Mouse (Mus musculus): Measurements from ENCODE around the gene Sh3d21. TPM values are rescaled to one million over a fixed set of nuclear protein-coding genes. Genes with fewer than 3 reads are reported as not detected.

The Sh3d21 gene
- polyA plus RNA-seq (2015; fragmentation: Nextera tagmentation; extraction: Ambion mirVana) = 0.89 and 2.0 TPM in 2 replicates

- H3K36me3 ChIP-seq = peaks cover 25% of the 10 kb centered on the region
- H3K4me3 ChIP-seq = peak within 1 kb of the TSS; percentile 51
- H3K4me2 ChIP-seq = peak within 1 kb of the TSS; percentile 99
- H3K9ac ChIP-seq = peak within 1 kb of the TSS; percentile 76
- H3K27me3 ChIP-seq = 0 out of 2 replicates have a peak, but pooled peaks cover 3% of the 10 kb centered on the region
- H3K4me1 ChIP-seq (replicated peaks) = peaks cover 18% of the 10 kb centered on the region
- no peaks in the 10 kb centered on the region for H3K9me3 ChIP-seq
- H3K27ac ChIP-seq (replicated peaks) = 0 out of 2 replicates have a peak within 1 kb of the TSS, but pooled peaks have one; percentile 38
- WGBS = 8% methylated on average over 22 of the region's 22 CpGs
- peak; percentile 62 for ATAC-seq (ENCODE audit: low read depth)
These were observed at the start of gene Sh3d21 for GRCm38 (mm10) chr4:126163067-126163659. Gene Sh3d21 (minus strand): TSS chr4:126163491.

GRCm38 (mm10) chr4:126207081-126207480, 43.8 kb upstream of the Sh3d21 start:
- Histone ChIP-seq H3K36me3 (no peaks in the 10 kb centered on the region), H3K4me1 (replicated peaks) (peaks cover 12% of the 10 kb centered on the region), H3K27me3 (no peaks in the 10 kb centered on the region), H3K4me2 (no peak overlapping the region), H3K9me3 (no peaks in the 10 kb centered on the region), H3K4me3 (no peak overlapping the region), H3K9ac (no peak overlapping the region), H3K27ac (replicated peaks) (no peak overlapping the region)
- no peak for ATAC-seq (ENCODE audit: low read depth)
- 64% methylated on average over 6 of the region's 6 CpGs for WGBS

- Histone ChIP-seq H3K9me3 (no peaks in the 10 kb centered on the region), H3K36me3 (no peaks in the 10 kb centered on the region)
- WGBS = 83% methylated on average over 1 of the region's 1 CpGs
These were observed 42.1 kb upstream of the Sh3d21 start for GRCm38 (mm10) chr4:126205386-126205785.

GRCm38 (mm10) chr4:126204661-126205230, 41.5 kb upstream of the Sh3d21 start:
- H3K27ac ChIP-seq (replicated peaks) = no peak overlapping the region
- no peaks in the 10 kb centered on the region for H3K36me3 ChIP-seq
- 88% methylated on average over 12 of the region's 12 CpGs for WGBS
- H3K4me1 ChIP-seq (replicated peaks) = peaks cover 32% of the 10 kb centered on the region
- H3K27me3 ChIP-seq = no peaks in the 10 kb centered on the region
- ATAC-seq (ENCODE audit: low read depth) = no peak
- H3K4me3 ChIP-seq = no peak overlapping the region
- no peak overlapping the region for H3K4me2 ChIP-seq
- H3K9ac ChIP-seq = no peak overlapping the region
- H3K9me3 ChIP-seq = no peaks in the 10 kb centered on the region

More at GRCm38 (mm10) chr4:126205386-126205785, 42.1 kb upstream of the Sh3d21 start:
- H3K4me3 ChIP-seq = no peak overlapping the region
- H3K27me3 ChIP-seq = no peaks in the 10 kb centered on the region
- no peak overlapping the region for H3K9ac ChIP-seq
- H3K4me1 ChIP-seq (replicated peaks) = peaks cover 25% of the 10 kb centered on the region
- H3K27ac ChIP-seq (replicated peaks) = no peak overlapping the region
- no peak for ATAC-seq (ENCODE audit: low read depth)
- no peak overlapping the region for H3K4me2 ChIP-seq

GRCm38 (mm10) chr4:126204016-126204415, 40.7 kb upstream of the Sh3d21 start:
- H3K4me1 ChIP-seq (replicated peaks) = peaks cover 39% of the 10 kb centered on the region
- no peaks in the 10 kb centered on the region for H3K36me3 ChIP-seq
- H3K27ac ChIP-seq (replicated peaks) = 0 out of 2 replicates have a peak overlapping the region, but pooled peaks have one; percentile 96
- no peaks in the 10 kb centered on the region for H3K27me3 ChIP-seq
- no peak overlapping the region for H3K9ac ChIP-seq
- H3K4me2 ChIP-seq = no peak overlapping the region
- 81% methylated on average over 8 of the region's 8 CpGs for WGBS
- no peak overlapping the region for H3K4me3 ChIP-seq
- ATAC-seq (ENCODE audit: low read depth) = no peak
- H3K9me3 ChIP-seq = no peaks in the 10 kb centered on the region

GRCm38 (mm10) chr4:126203336-126203895, 40.1 kb upstream of the Sh3d21 start:
- Histone ChIP-seq H3K27me3 (no peaks in the 10 kb centered on the region), H3K4me2 (peak overlapping the region; percentile 62), H3K4me3 (peak overlapping the region; percentile 81), H3K9ac (peak overlapping the region; percentile 75), H3K4me1 (replicated peaks) (peaks cover 45% of the 10 kb centered on the region), H3K36me3 (no peaks in the 10 kb centered on the region), H3K27ac (replicated peaks) (peak overlapping the region; percentile 96), H3K9me3 (no peaks in the 10 kb centered on the region)
- 74% methylated on average over 10 of the region's 10 CpGs for WGBS
- no peak for ATAC-seq (ENCODE audit: low read depth)

GRCm38 (mm10) chr4:126202303-126203181, 39.3 kb upstream of the Sh3d21 start, which contains the start of gene Thrap3:
Gene Thrap3 (minus strand): TSS chr4:126202760.
- peak; percentile 100 for ATAC-seq (ENCODE audit: low read depth)
- H3K27me3 ChIP-seq = no peaks in the 10 kb centered on the region
- H3K4me1 ChIP-seq (replicated peaks) = peaks cover 52% of the 10 kb centered on the region
- peak within 1 kb of the TSS; percentile 81 for H3K4me3 ChIP-seq
- H3K9me3 ChIP-seq = no peaks in the 10 kb centered on the region
- H3K9ac ChIP-seq = peak within 1 kb of the TSS; percentile 83
- peak within 1 kb of the TSS; percentile 96 for H3K27ac ChIP-seq (replicated peaks)
- WGBS = under 1% methylated on average over 71 of the region's 75 CpGs
- H3K36me3 ChIP-seq = no peaks in the 10 kb centered on the region
- H3K4me2 ChIP-seq = peak within 1 kb of the TSS; percentile 65

- peaks cover 53% of the 10 kb centered on the region for H3K4me1 ChIP-seq (replicated peaks)
- H3K27me3 ChIP-seq = no peaks in the 10 kb centered on the region
- peak overlapping the region; percentile 65 for H3K4me2 ChIP-seq
- peak overlapping the region; percentile 83 for H3K9ac ChIP-seq
- H3K4me3 ChIP-seq = peak overlapping the region; percentile 81
- 1% methylated on average over 28 of the region's 28 CpGs for WGBS
- no peaks in the 10 kb centered on the region for H3K36me3 ChIP-seq
- no peaks in the 10 kb centered on the region for H3K9me3 ChIP-seq
- peak overlapping the region; percentile 96 for H3K27ac ChIP-seq (replicated peaks)
- no peak for ATAC-seq (ENCODE audit: low read depth)
These were observed 38.4 kb upstream of the Sh3d21 start for GRCm38 (mm10) chr4:126201514-126202302.

- Histone ChIP-seq H3K9ac (peak overlapping the region; percentile 83), H3K27ac (replicated peaks) (no peak overlapping the region), H3K4me2 (peak overlapping the region; percentile 65), H3K9me3 (no peaks in the 10 kb centered on the region), H3K4me3 (peak overlapping the region; percentile 81), H3K36me3 (no peaks in the 10 kb centered on the region), H3K27me3 (no peaks in the 10 kb centered on the region), H3K4me1 (replicated peaks) (peaks cover 53% of the 10 kb centered on the region)
- 75% methylated on average over 2 of the region's 2 CpGs for WGBS
- no peak for ATAC-seq (ENCODE audit: low read depth)
These were observed 37.4 kb upstream of the Sh3d21 start for GRCm38 (mm10) chr4:126200656-126201055.

- WGBS = 71% methylated on average over 1 of the region's 1 CpGs
- ATAC-seq (ENCODE audit: low read depth) = no peak
- Histone ChIP-seq H3K4me1 (replicated peaks) (peaks cover 53% of the 10 kb centered on the region), H3K4me3 (peak overlapping the region; percentile 81), H3K36me3 (no peaks in the 10 kb centered on the region), H3K27ac (replicated peaks) (no peak overlapping the region), H3K27me3 (no peaks in the 10 kb centered on the region), H3K4me2 (peak overlapping the region; percentile 65), H3K9ac (peak overlapping the region; percentile 83; the same call in 1 of the 2 replicates), H3K9me3 (no peaks in the 10 kb centered on the region)
These were observed 36.7 kb upstream of the Sh3d21 start for GRCm38 (mm10) chr4:126200036-126200435.

GRCm38 (mm10) chr4:126199556-126199955, 36.3 kb upstream of the Sh3d21 start:
- Histone ChIP-seq H3K4me2 (peak overlapping the region; percentile 65; the same call in 1 of the 2 replicates), H3K9me3 (no peaks in the 10 kb centered on the region)
- 88% methylated on average over 6 of the region's 6 CpGs for WGBS

More at GRCm38 (mm10) chr4:126199556-126199955, 36.3 kb upstream of the Sh3d21 start:
- H3K36me3 ChIP-seq = no peaks in the 10 kb centered on the region
- no peaks in the 10 kb centered on the region for H3K27me3 ChIP-seq
- no peak overlapping the region for H3K27ac ChIP-seq (replicated peaks)
- no peak overlapping the region for H3K9ac ChIP-seq
- H3K4me1 ChIP-seq (replicated peaks) = peaks cover 53% of the 10 kb centered on the region
- H3K4me3 ChIP-seq = no peak overlapping the region
- ATAC-seq (ENCODE audit: low read depth) = no peak
